9 mouse cellular contexts compared by ENCODE assay signal in the genomic region with DNA sequence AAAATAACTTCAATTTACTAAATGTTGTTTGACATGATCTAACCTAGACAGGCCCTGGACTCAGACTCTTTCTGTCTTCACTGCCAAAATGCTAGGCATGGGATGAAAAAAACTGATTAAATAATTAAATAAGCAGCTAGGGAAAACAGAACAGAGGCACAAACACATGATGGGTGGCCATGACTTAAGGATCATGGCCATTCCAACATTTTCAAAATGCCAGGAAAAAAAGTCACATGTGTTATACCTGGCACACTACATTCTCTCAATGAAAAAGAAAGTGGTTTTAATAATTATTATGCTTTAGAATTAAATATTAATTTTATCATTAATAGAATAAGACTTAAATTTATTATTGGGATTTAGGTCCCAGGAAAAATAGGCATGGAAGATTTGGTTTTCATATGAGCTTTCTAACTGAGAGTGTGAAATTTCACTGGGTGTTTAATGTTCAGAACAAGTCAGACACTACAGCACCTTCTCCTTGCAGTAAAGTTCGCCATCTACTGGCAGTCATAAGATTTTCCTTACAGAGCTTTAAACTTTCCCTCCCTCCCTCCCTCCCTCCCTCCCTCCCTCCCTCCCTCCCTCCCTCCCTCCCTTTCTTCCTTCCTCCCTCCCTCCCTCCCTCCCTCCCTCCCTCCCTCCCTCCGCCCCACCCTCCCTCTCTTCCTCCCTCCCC. TPM values are rescaled to one million over a fixed set of nuclear protein-coding genes. Genes with fewer than 3 reads are reported as not detected.
A peak's percentile ranks its signal among the peaks of the same experiment; 100 is the strongest.
DNase-seq lines count a peak whose midpoint lies in the region; ATAC-seq and TF ChIP-seq lines count a peak whose summit lies in the region.
"Had no signal": no experiment of that assay in that cellular context is flagged by ENCODE, and none has a peak within 500 bp of the region (broad histone marks: within the 10 kb centered on the region; RNA-seq: fewer than 3 reads in every experiment).

No protein-coding gene starts in this region.

- H3K36me3 ChIP-seq in neural tube, embryonic 11.5 days (ENCODE audit: control insufficient read depth, insufficient read depth, low read length), result no peaks in the 10 kb centered on the region
- H3K36me3 ChIP-seq in limb, embryonic 14.5 days (ENCODE audit: control insufficient read depth, insufficient read depth, low read length), result no peaks in the 10 kb centered on the region
- no peaks in the 10 kb centered on the region for H3K36me3 ChIP-seq in stomach, postnatal 0 days (ENCODE audit: control insufficient read depth, insufficient read depth, low read length)
- H3K36me3 ChIP-seq in heart, embryonic 11.5 days (ENCODE audit: control insufficient read depth, insufficient read depth, low read length), result no peaks in the 10 kb centered on the region
- H3K36me3 ChIP-seq: liver, embryonic 15.5 days had no signal

- no peak for TF ChIP-seq EP300 in stomach, postnatal 0 days (optimal IDR thresholded peaks at IDR 0.05)

- TF ChIP-seq POLR2A in limb, embryonic 14.5 days (IDR thresholded peaks at IDR 0.05; ENCODE audit: borderline replicate concordance, extremely low read depth, insufficient read depth, insufficient read length), result no peak

- DNase-seq in cerebellum, postnatal 10 days, result peak; percentile 23 to 56
- no peak for DNase-seq in cerebellum, adult 9-10 months
- no peak for DNase-seq in neural tube, embryonic 11.5 days (ENCODE audit: low spot score)
- no peak for DNase-seq in neural tube, embryonic 10.5 days (ENCODE audit: extremely low spot score, low spot score)
- peak; percentile 58 for DNase-seq in limb, embryonic 14.5 days (ENCODE audit: low spot score)
- no peak for DNase-seq in stomach, postnatal 0 days (ENCODE audit: low spot score)
- DNase-seq in thymus, postnatal 10 days (ENCODE audit: low spot score in 2 of 2), result no peak

- no peak overlapping the region for H3K27ac ChIP-seq in neural tube, embryonic 11.5 days (ENCODE audit: low read depth, low read length)
- no peak overlapping the region for H3K27ac ChIP-seq in limb, embryonic 14.5 days (replicated peaks; ENCODE audit: low read depth, low read length)
- no peak overlapping the region for H3K27ac ChIP-seq in stomach, postnatal 0 days (replicated peaks)
- H3K27ac ChIP-seq in heart, embryonic 11.5 days (ENCODE audit: low read depth, low read length), result no peak overlapping the region
- H3K27ac ChIP-seq: liver, embryonic 15.5 days had no signal

- 3% methylated on average over 1 of the region's 2 CpGs for WGBS in neural tube, embryonic 11.5 days
- 0% methylated on average over 1 of the region's 2 CpGs for WGBS in limb, embryonic 14.5 days
- 4% methylated on average over 1 of the region's 2 CpGs for WGBS in stomach, postnatal 0 days
- 0% methylated on average over 1 of the region's 2 CpGs for WGBS in heart, embryonic 11.5 days (ENCODE audit: insufficient replicate concordance)

- peak; percentile 68 for TF ChIP-seq CTCF in stomach, postnatal 0 days (IDR thresholded peaks at IDR 0.05; ENCODE audit: low read depth)

- ATAC-seq in neural tube, embryonic 11.5 days (ENCODE audit: insufficient read depth, low FRiP score, low TSS enrichment), result peak; percentile 61; the same call in 1 of the 2 replicates
- peak; percentile 76 for ATAC-seq in limb, embryonic 14.5 days (ENCODE audit: low FRiP score, low read depth)
- ATAC-seq in stomach, postnatal 0 days (ENCODE audit: low FRiP score, low TSS enrichment), result no peak
- no peak for ATAC-seq in heart, embryonic 11.5 days (replicated peaks; ENCODE audit: insufficient number of reproducible peaks, low FRiP score, low TSS enrichment)

- no peak overlapping the region for H3K9ac ChIP-seq in neural tube, embryonic 11.5 days (ENCODE audit: low read length)
- no peak overlapping the region for H3K9ac ChIP-seq in limb, embryonic 14.5 days (ENCODE audit: low read depth, low read length, severe bottlenecking)
- H3K9ac ChIP-seq in stomach, postnatal 0 days (ENCODE audit: low read length), result no peak overlapping the region
- H3K9ac ChIP-seq in heart, embryonic 11.5 days (ENCODE audit: low read depth, low read length), result no peak overlapping the region
- H3K9ac ChIP-seq: liver, embryonic 15.5 days had no signal

- H3K27me3 ChIP-seq in neural tube, embryonic 11.5 days (ENCODE audit: control insufficient read depth, insufficient read depth, low read length), result no peaks in the 10 kb centered on the region
- H3K27me3 ChIP-seq in limb, embryonic 14.5 days (ENCODE audit: control insufficient read depth, insufficient read depth, low read length), result no peaks in the 10 kb centered on the region
- H3K27me3 ChIP-seq in stomach, postnatal 0 days (ENCODE audit: control insufficient read depth, insufficient read depth, low read length), result no peaks in the 10 kb centered on the region
- no peaks in the 10 kb centered on the region for H3K27me3 ChIP-seq in heart, embryonic 11.5 days (ENCODE audit: control insufficient read depth, insufficient read depth, low read length)
- H3K27me3 ChIP-seq: liver, embryonic 15.5 days had no signal

- no peaks in the 10 kb centered on the region for H3K9me3 ChIP-seq in neural tube, embryonic 11.5 days (ENCODE audit: control insufficient read depth, low read length)
- H3K9me3 ChIP-seq in limb, embryonic 14.5 days (ENCODE audit: control insufficient read depth, low read length), result no peaks in the 10 kb centered on the region
- H3K9me3 ChIP-seq in stomach, postnatal 0 days (ENCODE audit: control insufficient read depth, low read length), result no peaks in the 10 kb centered on the region
- no peaks in the 10 kb centered on the region for H3K9me3 ChIP-seq in heart, embryonic 11.5 days (replicated peaks; ENCODE audit: control insufficient read depth, low read length)
- H3K9me3 ChIP-seq: liver, embryonic 15.5 days had no signal

- H3K4me2 ChIP-seq in neural tube, embryonic 11.5 days (ENCODE audit: low read depth), result no peak overlapping the region
- no peak overlapping the region for H3K4me2 ChIP-seq in limb, embryonic 14.5 days (replicated peaks; ENCODE audit: low read depth, low read length, severe bottlenecking)
- H3K4me2 ChIP-seq in stomach, postnatal 0 days (replicated peaks; ENCODE audit: low read depth), result no peak overlapping the region
- no peak overlapping the region for H3K4me2 ChIP-seq in heart, embryonic 11.5 days
- H3K4me2 ChIP-seq: liver, embryonic 15.5 days had no signal

- no peak overlapping the region for H3K4me3 ChIP-seq in neural tube, embryonic 11.5 days (ENCODE audit: low read depth, low read length)
- H3K4me3 ChIP-seq in limb, embryonic 14.5 days (replicated peaks; ENCODE audit: low read length), result no peak overlapping the region
- H3K4me3 ChIP-seq in stomach, postnatal 0 days (ENCODE audit: low read depth, low read length), result no peak overlapping the region
- H3K4me3 ChIP-seq in heart, embryonic 11.5 days (ENCODE audit: low read depth, low read length), result no peak overlapping the region
- H3K4me3 ChIP-seq: liver, embryonic 15.5 days had no signal

- H3K4me1 ChIP-seq in neural tube, embryonic 11.5 days (ENCODE audit: control insufficient read depth, insufficient read depth, low read length), result no peaks in the 10 kb centered on the region
- no peaks in the 10 kb centered on the region for H3K4me1 ChIP-seq in limb, embryonic 14.5 days (ENCODE audit: control insufficient read depth, insufficient read depth, low read length)
- no peaks in the 10 kb centered on the region for H3K4me1 ChIP-seq in stomach, postnatal 0 days (replicated peaks; ENCODE audit: control insufficient read depth, insufficient read depth)
- H3K4me1 ChIP-seq in heart, embryonic 11.5 days (ENCODE audit: control insufficient read depth, insufficient read depth, low read length), result no peaks in the 10 kb centered on the region
- H3K4me1 ChIP-seq: liver, embryonic 15.5 days had no signal

RNA-seq across cellular contexts. Expression of a gene that starts 36.6 kb away (rescaled TPM):
- polyA plus RNA-seq in neural tube, embryonic 11.5 days (2014; fragmentation: Nextera tagmentation; extraction: Ambion mirVana), result 2.3 and 2.5 TPM in 2 replicates
- polyA plus RNA-seq in limb, embryonic 14.5 days (2012; rRNA removed), result 0.04 and 0.05 TPM in 2 replicates
- polyA plus RNA-seq in limb, embryonic 14.5 days (2014; fragmentation: Nextera tagmentation; extraction: Ambion mirVana), result not detected in 2 replicates
- 0.04 and 0.10 TPM in 2 replicates for polyA plus RNA-seq in stomach, postnatal 0 days (2015; fragmentation: Nextera tagmentation; extraction: Ambion mirVana)
- 0.07 and 0.17 TPM in 2 replicates for polyA plus RNA-seq in heart, embryonic 11.5 days (2014; fragmentation: Nextera tagmentation; extraction: Ambion mirVana)
- polyA plus RNA-seq: liver, embryonic 15.5 days had no signal

Comparison
In these comparisons a context has a peak if more than half of its experiments do, and no peak if none do; other contexts are left out.
1. DNase-seq: peak in cerebellum, postnatal 10 days (2 of 2) and limb, embryonic 14.5 days (single experiment); none in cerebellum, adult 9-10 months (single experiment), neural tube, embryonic 11.5 days (single experiment), neural tube, embryonic 10.5 days (single experiment), stomach, postnatal 0 days (single experiment) and thymus, postnatal 10 days (0 of 2).
2. ATAC-seq: peak in neural tube, embryonic 11.5 days (single experiment) and limb, embryonic 14.5 days (single experiment); none in stomach, postnatal 0 days (single experiment) and heart, embryonic 11.5 days (single experiment).